Mouse (Mus musculus): ENCODE data around the gene Macf1. TPM values are rescaled to one million over a fixed set of nuclear protein-coding genes. Genes with fewer than 3 reads are reported as not detected.

Macf1 gene
- 100 to 1,000 TPM; 161 to 185 TPM for polyA plus RNA-seq (2017; shearing (Covaris generic))

DNA sequence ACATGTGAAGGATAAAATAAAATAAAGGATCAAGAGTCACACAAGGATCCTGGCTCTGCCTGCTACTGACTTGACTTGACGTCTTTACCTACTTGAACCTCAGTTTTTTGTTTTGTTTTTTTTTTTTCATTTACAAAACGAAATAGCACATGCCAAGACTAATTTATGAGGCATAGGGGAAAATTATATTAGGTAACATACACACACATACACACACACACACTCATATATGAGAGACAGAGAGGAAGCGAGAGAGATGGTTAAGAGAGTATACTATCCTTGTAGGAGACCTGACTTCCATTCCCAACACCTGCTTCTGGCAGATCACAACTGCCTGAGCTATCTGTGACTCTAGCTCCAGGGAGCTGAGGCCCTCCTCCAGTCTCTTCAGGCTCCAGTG lies at the start of gene Macf1:
TSS of gene Macf1 (minus strand) at position 101 of the 400 bp plus-strand sequence.
- no peak for ATAC-seq

GRCm38 (mm10) chr4:123733532-123733931 lies 49.4 kb upstream of the Macf1 start:
- ATAC-seq, result no peak

DNA sequence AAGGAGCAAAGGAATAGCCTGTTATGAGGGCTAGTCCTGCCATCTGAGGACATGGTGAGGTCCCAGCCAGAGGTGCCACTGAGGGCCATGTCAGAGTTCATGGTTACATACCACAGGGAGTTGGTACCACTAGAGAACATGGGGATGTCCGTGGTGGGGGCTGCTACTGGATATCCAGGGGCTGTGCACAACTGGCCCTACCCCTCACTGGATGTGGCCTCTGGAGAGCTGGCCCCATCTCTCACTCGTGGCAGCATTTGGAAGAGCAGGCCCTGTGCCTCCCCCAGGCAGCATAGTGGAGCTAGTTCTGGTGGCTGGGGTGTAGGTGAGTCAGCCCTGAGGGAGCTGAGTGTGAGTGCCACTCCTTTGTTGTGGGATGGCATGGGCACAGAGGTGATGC lies 48.8 kb upstream of the Macf1 start:
- ATAC-seq, result no peak

DNA sequence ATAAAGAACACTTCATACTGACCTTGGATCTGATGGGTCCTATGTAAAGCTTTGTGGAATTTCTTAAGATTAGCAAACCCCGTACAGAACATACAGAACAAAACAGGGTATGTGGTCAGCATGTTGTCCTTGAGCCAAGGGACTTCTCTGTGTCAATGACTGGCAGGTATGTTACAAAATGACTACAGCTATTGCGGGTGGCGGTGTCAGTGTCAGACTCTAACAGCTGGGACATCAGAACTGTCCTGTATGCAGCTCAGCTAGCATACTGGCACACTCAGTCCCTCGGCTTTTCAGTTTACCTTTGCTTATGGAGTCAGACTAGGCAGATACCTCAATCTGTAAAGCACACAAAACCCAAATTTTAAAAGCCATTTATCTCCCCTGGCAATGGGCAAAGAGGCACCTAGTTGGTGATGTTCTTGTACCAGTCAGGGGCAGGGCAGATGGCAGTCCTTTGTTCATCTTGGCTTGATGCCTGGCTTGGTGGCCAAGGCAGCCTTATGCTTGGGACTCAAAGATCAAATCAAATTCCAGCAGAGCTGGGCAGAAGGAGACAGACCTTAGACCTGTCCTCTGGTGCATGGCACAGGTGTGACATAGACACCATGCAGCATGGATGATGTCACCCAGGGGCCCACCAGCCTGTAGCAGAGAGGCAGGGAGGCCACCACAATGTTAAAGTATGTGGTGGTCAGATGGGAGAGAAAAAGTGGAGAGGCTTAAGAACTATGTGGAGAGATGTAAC lies 48.2 kb upstream of the Macf1 start:
- no peak for ATAC-seq

- no peak for ATAC-seq
These were observed 37.6 kb upstream of the Macf1 start for GRCm38 (mm10) chr4:123721761-123722160.

GRCm38 (mm10) chr4:123718434-123718780 lies 34.2 kb upstream of the Macf1 start:
- ATAC-seq, result peak; percentile 20

DNA sequence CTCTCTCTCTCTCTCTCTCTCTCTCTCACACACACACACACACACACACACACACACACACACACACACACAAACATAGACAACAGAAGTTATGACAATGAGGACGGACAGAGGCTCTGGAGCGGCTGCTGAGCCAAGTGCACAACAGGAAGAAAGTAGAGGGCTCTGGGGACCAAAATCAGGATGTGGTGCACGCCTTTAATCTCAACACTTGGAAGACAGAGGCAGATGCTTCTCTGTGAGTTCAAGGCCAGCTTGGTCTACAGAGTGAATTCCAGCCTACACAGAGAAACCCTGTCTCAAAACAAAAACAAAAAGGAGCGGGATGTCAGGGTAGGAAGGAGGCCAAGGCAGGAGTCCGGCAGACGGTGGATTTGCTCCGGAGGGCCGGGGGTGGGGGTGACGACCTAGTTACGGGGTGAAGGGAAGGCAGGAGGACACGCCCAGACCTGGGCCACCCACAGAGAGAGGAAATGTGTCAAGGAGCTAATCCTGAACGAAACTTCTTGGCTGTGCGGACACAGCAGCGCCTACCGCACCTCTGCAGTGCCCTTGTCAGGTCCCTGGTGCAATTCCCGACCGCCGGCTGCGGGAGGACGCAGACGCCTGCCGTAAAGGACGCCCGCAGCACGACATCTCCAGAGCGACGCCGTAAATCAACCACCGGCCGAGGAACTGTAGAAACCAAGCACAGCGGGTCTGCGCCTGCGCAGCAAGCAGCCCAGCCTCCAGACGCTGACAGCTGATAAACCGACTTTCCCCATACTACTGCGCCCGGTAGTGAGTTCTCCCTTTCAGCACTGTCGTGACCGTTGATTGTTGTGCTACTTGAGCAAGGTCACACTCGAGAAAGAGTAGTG lies 33.6 kb upstream of the Macf1 start, which contains the start of gene Ndufs5:
TSS of gene Ndufs5 (minus strand) at position 629 of the 860 bp plus-strand sequence.
- ATAC-seq, result peak; percentile 98

- no peak for ATAC-seq
These were observed 28.3 kb upstream of the Macf1 start for GRCm38 (mm10) chr4:123712431-123712830.

- ATAC-seq, result no peak
These were observed 23.2 kb upstream of the Macf1 start for GRCm38 (mm10) chr4:123707340-123707739.

DNA sequence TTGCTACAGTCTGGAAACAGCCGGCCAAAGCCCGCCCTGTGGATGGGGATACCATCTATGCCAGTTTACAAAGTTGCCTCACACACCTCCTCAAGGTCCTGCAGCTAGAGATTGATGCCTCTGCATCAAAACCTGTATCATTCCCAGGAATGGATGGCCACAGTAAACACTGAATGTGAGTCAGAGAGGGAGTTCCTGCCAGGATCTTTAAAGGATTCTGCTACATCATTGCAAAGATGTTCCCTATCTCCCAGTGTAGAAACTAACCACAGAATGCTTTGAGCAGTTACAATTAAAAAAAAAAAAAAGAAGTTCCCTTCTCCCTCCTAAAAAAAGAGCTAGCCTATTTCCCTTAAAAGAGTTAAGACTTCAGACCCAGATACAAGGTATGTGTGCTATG lies 21.2 kb upstream of the Macf1 start:
- ATAC-seq, result no peak

GRCm38 (mm10) chr4:123693384-123693783 lies 9.2 kb upstream of the Macf1 start:
- no peak for ATAC-seq

DNA sequence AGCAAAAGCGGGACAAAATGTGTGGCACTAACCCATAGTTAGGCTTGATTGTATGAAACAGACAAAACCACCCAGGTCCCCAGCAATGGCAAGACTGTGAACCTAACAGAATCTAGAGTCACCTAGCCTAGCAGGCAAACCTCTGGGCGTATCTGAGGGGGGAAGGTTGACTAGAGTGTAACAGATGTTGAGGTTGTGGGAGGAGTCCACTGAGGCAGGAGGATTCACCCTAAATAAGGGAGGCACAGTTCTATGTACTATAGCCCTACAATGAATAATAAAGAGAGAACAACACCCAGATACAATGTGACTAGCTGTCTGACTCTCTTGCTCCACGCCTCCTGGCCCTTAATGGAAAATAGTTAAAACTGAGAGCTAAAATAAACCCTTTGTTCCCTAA lies 7.9 kb upstream of the Macf1 start:
- no peak for ATAC-seq

DNA sequence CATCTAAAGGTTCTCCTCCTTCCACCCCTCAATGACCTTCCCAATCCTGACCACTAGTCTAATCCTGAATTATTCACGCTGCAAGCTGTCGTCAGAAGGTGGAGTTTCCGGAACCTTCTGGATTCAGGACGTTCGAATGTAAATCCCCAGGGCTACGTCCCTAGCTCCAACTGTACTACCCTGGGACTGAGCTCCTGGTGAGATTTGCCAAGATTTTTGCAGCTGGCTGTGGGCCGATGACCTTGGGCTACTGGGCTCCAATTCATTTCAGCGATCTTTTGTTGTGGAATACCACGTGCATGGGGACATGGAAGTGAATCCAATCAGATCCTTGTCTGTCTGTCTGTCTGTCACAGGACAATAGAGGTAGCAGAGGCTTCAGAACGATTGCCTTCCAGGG lies 6.2 kb upstream of the Macf1 start:
- no peak for ATAC-seq

GRCm38 (mm10) chr4:123687025-123687781 lies 3.0 kb upstream of the Macf1 start:
- no peak for ATAC-seq

DNA sequence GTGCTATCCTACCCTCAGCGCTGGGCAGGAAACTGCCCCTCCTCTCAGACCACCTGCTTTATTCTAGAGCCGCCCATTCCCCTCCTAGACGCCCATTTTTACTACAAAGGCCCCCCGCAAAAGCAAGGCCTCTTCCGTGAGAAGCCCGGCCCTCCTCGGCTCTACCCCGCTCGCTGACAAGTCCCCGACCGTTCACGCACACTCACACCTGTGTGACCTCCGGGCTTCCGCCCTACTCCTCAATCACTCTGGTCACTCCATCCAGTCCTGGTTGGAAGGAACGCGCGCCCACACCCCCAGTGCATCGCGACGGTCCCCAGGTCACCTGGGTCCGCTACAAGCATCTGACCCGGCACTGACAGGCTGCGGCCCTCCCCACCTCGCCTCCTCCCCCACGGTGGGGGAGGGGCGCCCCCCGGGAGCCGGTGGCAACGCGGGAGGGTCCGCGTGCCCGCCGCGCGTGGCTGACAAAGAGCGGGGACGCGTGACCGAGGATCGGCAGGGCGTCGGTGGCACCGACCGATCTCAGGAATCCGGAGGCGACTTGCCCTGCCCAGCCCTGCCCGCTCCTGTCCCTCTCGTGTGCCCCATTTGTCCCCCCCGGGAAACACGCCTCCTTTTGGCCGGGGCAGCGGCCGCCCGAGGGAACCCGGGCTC lies 2.3 kb upstream of the Macf1 start:
- ATAC-seq, result no peak

GRCm38 (mm10) chr4:123685506-123686242 lies 1.5 kb upstream of the Macf1 start:
- no peak for ATAC-seq

- ATAC-seq, result no peak
These were observed 886 bp upstream of the Macf1 start for GRCm38 (mm10) chr4:123685046-123685445.

- ATAC-seq, result no peak
These were observed 1.9 kb downstream of the Macf1 start for GRCm38 (mm10) chr4:123682291-123682690.

GRCm38 (mm10) chr4:123680962-123681361 lies 3.2 kb downstream of the Macf1 start:
- ATAC-seq, result no peak

- ATAC-seq, result no peak
These were observed 6.9 kb downstream of the Macf1 start for GRCm38 (mm10) chr4:123677060-123677804.

DNA sequence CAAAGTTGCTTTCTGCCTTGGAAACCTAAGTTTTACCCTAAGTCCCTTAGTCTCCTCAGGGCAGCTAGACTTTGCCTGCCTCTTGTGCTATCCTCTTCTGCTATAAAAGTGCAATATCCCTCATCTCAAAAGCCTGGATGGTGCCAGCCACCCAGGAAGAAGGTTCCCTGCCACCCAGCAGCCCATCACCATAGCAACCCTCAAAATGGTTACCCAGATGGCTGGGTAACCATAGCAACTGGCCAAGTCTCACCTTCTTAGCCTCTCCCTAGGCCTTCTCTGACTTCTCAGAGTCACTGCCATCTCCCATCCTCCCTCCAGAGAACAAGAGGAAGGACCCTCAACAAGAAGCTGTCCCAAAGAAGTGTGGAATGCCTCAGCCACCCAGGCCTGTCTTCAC lies 13.6 kb downstream of the Macf1 start:
- ATAC-seq, result no peak
